Mouse (Mus musculus) MEL (cell line): ENCODE data around the gene Arhgap42.

Experiments
- CTCF ChIP-seq, 3 experiments: IDR thresholded peaks in 2 of 3; conservative IDR thresholded peaks in 1 of 3; 2 replicates each; pipeline ENCODE4 v1.5.1; 2011 to 2012; ENCODE audit warnings: low read length in 3 of 3, low read depth in 2 of 3, mild to moderate bottlenecking in 2 of 3, improper control_type of control experiment in 1 of 3, inconsistent platforms in 1 of 3, mixed read lengths in 1 of 3, moderate library complexity in 1 of 3; ENCODE audit not compliant: control insufficient read depth in 1 of 3, insufficient read depth in 1 of 3, poor library complexity in 1 of 3, severe bottlenecking in 1 of 3
- EP300 ChIP-seq, 2 experiments: IDR thresholded peaks; 2 replicates each; pipeline ENCODE4 v1.6.1; 2011; ENCODE audit warnings: improper control_type of control experiment in 2 of 2, low read length in 2 of 2, low read depth in 1 of 2, mild to moderate bottlenecking in 1 of 2
- ETS1 ChIP-seq: IDR thresholded peaks from 2 replicates; pipeline ENCODE4 v1.6.1; 2012; ENCODE audit warnings: low read depth, mild to moderate bottlenecking, inconsistent platforms, low read length, improper control_type of control experiment, moderate library complexity
- HCFC1 ChIP-seq: IDR thresholded peaks from 2 replicates; pipeline ENCODE4 v1.6.1; 2012; ENCODE audit warnings: low read depth, mild to moderate bottlenecking, inconsistent platforms, low read length, improper control_type of control experiment, moderate library complexity
- SMC3 ChIP-seq: IDR thresholded peaks from 2 replicates; pipeline ENCODE4 v1.6.1; 2011; ENCODE audit warnings: low read depth, low read length, improper control_type of control experiment
- TBP ChIP-seq: IDR thresholded peaks from 2 replicates; pipeline ENCODE4 v1.8.0; 2011; ENCODE audit warnings: low read depth, low read length, improper control_type of control experiment

DNA sequence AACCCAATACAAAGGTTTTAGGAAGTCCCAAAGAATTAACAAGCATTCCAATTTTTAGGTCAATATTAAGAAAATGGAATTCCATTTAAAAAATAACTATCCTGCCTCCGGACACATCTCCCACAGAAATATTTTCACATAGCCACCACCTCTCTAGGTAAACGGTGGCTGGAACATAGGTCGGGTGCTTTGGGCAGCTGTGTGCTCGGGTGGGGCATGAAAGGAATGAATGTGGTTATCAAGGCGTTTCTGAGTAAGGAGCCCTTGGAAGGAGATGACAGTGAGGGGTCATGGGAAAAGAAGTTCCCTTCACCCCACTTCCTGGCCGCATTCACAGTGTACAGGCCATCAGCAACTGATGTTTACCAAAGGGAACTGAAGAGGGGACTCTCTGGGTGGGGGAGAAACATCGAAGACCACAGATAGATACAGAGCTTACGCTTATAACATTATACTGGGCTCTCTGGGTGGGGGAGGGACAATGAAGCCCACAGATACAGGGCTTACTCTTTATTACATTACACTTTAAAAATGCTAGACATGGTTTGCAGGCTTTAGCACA lies 38.0 kb downstream of the Arhgap42 start:
- TF ChIP-seq HCFC1 (no peak), SMC3 (no peak), ETS1 (no peak), EP300 (IDR thresholded peaks at IDR 0.05; ENCODE audit: low read depth in 1 of 2, low read length in 2 of 2) (no peak), CTCF (IDR thresholded peaks at IDR 0.05 in 2 of 3, conservative IDR thresholded peaks at IDR 0.05 in 1 of 3; ENCODE audit: control insufficient read depth in 1 of 3, insufficient read depth in 1 of 3, low read depth in 2 of 3, low read length in 3 of 3, poor library complexity in 1 of 3, severe bottlenecking in 1 of 3) (no peak), TBP (no peak)
